Mouse (Mus musculus) NIH3T3 (cell line): Measurements from ENCODE around the gene Siglecg.
"Not testable (repeated sequence)": the region's sequence is repeated elsewhere in the genome, so short reads cannot be mapped to it uniquely, and the experiment has no call there.

ENCODE experiments used
- DNase-seq: peaks from one replicate; pipeline ENCODE4 v3.0.0-alpha.2; 2012; ENCODE audit warnings: low read depth

Gene Siglecg

DNA sequence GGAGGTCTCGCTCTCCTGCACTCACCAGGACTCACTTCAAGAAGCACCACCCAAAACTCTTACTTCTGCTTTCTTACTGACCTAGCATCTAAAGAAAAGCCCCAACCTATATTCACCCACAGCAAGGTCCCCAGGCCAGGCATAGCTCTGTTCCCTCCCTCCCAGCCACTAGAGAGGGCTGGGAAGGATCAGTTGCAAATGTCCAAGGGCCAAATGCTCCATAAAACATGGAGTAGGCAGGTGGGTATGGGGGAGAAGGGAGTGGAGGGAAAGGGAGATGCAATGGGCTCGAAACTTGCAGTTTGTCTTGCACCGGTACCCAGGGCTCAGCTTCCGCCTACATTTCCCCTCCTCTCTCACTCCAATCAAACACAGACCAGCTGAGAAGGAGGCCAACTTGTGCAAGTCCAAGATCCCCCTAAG, at the start of gene Siglecg:
Gene Siglecg (plus strand): TSS at position 74 of the 423 bp plus-strand sequence.
- no peak for DNase-seq

DNA sequence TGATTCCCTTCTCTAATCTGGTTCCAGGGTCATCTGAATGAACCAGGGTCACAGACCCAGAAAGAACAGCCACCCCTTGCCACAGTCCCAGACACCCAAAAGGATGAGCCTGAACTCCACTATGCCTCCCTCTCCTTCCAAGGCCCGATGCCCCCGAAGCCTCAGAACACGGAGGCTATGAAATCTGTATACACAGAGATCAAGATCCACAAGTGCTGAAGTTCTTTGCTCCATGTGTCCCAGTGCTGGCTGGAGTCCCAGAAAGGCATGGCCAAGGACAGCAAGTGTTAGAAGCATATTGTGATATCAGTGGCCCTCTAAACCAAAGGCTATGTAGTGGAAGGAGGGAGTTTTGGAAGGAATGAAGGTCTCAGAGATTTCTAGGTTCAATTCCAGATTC, 49.4 kb upstream of the Siglecg start:
- no peak for DNase-seq

DNA sequence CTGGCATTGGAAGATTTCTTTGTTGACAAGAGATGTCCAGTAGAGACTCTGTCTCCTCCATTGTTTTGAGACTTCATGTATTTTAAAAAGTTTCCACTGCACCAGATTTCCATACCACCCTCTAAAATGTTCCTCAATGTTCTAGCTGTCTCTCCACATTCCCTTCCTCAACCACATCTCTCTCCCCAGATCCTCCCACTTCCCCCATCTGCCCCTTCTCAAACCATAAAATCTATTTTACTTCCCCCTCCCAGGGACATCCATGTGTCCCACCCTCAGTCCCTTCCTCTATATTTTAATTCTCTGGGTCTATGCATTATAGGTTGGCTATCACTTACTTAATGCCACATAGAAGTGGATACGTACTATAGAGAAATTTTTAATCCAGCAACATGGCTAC, 46.6 kb upstream of the Siglecg start:
- no peak for DNase-seq

DNA sequence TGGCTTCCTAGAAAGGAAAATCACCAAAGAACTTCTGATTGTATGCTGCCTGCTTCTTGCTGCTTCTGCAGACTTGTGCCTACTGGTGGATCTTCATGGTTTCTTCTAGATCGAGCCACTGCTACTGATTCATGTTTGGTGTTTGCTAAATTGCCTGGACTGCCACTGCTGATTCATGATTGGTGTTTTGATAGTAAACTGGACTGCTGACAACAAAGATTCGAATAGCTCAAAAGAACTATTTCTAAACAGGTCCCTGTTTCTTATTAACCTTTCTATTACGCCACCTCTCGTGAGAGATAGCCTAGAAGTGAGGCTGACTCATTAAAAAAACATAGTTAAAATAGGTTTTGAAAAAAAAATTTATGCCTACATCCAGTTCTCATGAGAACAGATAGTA, 46.0 kb upstream of the Siglecg start:
- peak; percentile 74 for DNase-seq

DNA sequence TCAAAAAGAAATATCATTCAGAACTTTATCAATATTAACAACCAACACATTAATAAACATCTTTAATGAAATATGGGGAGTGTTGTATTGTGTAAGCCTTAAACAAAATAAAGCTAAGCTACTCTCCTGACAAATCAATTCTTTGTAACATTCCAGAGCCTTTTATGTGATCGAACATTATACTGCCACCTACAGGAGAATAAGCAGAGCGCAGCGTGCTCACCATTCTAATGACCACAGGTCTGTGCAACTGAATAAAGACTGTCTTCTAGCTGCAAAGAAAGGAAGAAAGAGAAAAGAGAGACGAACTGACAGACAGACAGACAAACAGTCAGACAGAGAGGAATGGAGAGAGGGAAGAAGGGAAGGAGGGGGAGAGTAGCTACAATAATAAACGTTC, 29.8 kb upstream of the Siglecg start:
- peak; percentile 82 for DNase-seq

DNA sequence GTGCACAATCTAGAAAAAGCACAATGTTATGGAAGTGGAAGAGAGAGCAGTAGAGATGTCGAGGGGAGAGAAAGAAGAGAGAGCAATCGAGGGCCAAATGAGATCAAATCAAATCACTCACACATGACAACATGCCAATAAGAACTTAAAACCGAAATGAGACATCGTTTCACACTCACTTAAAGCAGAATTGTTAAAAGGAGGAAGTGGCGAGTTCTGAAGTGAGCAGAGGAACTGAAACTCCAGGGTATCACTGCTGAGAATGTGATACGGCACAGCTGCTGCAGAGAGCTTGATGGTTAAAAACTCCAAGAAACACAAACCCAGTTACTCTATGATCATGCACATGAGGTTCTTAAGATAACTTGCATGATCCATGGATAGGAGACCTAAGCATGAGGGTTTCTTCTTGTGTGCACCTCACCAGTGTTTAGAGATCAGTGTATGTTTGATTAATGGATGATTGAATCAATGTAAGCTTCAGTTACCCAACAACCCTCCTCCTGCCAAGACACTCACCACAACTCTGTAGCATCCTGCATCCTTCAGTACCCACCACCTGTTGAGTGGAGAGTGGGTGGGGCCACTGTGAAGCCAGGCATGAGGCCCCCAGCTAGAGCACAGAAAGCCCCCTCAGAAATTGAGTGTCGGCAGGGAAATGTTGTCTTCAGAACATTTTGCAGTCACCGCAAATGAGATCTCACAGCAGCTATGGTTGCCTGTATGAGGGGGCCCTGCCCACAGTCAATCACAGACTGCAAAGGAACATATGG, 15.5 kb upstream of the Siglecg start:
- DNase-seq, result no peak

DNA sequence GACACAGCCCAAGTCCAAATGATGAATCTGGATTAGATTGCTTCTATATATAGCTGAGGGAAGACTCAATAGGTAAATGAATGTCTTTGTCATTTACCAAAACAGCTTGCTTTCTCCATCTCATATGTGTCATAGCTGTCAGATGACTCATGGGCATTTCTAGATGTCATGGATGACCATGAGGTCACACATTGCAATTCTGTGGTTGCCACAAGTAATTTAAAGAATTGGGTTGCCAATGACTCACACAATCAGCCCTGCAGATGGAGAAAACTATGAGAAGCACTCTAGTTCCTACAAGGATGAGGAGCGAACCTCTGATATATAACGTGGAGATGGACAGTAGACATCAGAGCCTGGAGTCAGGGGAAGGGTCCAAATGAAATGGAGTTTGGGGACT, 8.5 kb upstream of the Siglecg start:
- peak; percentile 90 for DNase-seq

DNA sequence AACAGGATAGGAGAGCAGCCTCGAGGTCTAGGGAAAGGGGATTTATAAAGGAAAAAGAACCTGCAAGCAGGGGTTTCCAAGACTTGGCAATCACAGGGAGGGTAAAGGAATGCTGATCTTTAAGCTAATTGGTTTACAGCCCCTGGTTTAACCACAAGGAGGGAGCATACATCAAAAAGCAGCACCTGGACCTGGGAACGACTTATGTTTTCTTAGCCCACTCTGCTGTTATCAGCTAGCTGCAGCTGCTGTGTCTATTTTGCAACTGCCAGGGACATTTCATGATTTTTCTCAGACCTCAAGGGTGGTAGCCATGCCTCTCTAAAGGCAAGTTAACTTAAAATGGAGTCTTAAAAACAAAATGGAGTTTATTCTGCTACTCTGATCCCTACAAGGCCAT, 5.3 kb upstream of the Siglecg start:
- no peak for DNase-seq

DNA sequence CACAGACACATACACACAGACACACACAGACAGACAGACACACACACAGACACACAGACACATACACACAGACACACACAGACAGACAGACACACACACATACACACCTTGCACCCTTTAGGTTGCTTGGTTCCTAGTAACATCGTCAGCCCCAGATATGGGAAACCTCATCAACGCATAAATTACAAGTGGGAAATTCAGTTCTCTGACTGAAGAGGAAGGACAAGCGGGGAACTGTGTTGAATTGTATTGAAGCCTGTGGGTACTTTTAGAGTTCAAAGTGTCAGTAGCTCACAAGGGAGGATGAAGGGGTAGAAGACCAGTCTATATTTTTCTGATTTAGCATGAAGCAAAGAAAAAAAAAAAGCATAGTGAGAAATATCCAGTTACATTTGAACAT, 431 bp upstream of the Siglecg start:
- DNase-seq, result no peak

DNA sequence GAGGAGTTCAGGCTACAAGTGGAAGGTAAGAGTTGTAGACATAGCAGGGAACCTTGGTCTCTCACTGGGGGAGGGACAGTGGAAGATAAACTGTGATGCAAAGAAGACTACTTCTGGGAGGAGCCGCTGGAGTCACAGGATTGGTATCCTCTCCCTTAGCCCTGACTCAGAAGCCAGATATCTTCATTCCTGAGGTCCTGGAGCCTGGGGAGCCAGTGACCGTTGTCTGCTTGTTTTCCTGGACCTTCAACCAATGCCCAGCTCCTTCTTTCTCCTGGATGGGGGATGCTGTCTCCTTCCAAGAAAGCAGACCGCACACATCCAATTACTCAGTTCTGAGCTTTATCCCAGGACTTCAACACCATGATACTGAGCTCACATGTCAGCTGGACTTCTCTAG, 1.1 kb downstream of the Siglecg start:
- peak; percentile 69 for DNase-seq

DNA sequence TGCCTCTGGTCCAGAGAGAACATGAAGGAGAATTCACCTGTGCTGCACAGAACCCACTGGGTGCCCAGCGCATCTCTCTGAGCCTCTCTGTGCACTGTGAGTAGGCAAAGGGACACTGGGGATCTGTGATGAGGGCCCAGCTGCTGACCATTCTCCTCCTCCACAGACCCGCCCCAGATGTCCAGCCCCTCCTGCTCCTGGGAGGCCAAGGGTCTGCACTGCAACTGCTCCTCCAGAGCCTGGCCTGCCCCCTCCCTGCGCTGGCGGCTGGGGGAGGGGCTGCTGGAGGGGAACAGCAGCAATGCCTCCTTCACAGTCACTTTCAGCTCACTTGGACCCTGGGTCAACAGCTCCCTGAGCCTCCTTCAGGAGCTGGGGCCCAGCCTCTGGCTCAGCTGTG, 3.7 kb downstream of the Siglecg start:
- DNase-seq, result not testable (repeated sequence)

DNA sequence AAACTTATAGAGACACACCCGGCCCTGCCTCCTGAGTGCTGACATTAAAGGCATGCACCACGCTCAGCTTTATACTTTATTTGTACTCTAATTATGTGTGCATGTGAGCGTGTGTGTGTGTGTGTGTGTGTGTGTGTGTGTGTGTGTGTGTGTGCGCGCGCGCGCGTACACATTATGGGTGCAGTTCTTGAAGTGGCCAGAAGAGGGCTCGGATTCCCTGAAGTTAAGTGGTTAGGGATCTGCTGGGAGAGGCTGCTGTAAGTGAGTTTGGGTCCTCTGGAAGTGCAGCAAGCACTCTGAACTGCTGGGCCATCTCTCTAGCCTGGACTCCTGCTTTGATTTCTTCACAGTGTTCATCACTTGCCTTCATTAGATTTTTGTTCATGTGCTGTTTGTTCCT, 9.3 kb downstream of the Siglecg start:
- DNase-seq, result no peak

DNA sequence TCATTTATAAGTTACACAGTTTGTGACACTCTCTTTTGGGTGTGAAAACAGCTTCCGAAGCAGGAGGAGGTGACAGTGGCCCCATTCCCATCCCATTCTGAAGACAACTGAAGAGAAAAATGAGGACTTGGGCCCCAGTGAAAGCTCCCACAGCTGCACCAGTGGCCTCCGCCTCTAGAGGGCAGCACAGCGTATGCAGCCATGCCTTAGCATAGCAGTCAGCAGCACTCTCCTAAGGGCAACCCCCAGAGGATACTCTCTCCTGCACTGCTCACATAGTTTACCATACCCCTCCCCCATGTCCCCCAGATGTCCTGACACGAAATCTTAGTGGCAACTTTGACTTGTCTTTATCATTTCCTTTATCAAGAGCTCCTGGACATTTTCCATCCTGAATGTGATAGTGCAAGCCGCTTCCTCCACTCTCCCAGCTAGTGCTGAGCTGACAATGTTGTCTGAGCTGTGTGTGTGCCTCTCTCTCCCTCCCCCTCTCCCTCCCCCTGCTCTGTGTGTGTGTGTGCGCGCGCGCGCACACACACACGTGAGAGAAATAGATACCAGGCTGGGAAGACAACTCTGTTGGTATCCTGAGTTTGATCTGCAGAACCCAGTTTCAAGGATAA, 15.1 kb downstream of the Siglecg start:
- peak; percentile 93 for DNase-seq

DNA sequence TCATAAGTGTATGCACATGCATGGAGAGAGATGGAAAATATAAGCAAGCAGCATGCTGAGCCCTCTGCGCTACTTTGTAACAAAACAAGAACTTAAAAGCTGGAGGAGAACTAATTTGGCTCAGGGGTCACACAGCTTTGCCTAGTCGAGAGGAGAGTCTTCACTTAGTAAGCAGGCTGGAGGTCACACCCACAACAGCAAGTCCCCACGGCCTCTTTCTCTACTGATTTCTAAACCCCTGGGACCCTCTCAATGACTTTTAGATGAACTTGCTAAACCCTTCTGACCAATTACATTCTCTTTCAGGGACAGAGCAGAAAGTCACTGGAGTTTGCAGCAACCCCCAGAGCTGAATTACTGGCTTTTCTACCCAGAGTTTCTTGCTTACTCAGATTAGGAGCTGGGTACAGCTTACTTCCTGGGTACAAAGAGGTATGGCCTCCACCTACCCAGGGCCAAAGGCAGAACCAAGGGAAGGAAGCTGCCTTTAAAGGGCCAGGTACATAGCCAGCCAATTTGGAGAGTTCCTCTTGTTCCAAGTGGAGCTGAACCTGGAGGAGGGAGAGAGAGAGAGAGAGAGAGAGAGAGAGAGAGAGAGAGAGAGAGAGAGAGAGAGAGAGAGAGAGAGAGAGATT, 16.1 kb downstream of the Siglecg start:
- DNase-seq, result no peak

DNA sequence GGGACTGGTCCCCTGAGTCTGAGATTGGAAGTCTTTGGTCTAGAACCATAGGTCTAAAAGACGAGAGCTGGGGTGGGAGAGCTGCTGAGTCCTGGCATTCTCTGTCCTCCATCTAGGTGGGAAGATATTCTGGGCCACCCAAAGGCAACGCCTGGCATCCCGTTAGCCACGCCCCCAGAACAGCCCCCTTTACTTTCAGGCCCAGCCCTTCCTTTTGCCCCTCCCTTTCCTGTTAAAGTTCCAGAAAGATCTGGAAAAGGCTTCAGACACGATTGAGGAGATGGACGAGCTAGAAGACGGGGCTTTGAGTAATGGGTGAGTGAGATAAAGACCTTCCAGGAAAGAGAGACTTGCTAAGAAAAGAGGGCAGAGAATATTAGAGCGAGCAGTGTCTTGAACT, 19.4 kb downstream of the Siglecg start, which contains the start of gene Lim2:
Gene Lim2 (plus strand): TSS at position 265 of the 400 bp plus-strand sequence.
- no peak for DNase-seq

DNA sequence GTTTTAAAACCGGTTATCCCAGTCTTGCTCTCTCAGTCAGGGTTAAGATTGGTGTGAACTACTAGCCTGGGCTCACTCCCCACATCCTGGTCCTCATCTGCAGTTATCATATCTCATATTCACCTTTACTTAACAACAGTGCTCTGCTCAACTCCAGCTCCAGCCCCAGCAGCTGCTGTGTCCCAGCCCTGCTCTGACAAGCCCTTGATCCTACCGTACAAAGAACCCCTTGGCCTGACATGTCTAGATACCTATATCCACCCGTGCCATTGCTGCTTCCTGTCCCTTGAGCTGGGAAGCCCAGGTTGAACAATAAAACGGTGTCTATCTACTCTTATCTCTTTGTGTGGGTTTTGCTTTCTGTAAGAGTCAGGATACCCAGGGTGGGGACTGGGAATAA, 21.5 kb downstream of the Siglecg start:
- no peak for DNase-seq

DNA sequence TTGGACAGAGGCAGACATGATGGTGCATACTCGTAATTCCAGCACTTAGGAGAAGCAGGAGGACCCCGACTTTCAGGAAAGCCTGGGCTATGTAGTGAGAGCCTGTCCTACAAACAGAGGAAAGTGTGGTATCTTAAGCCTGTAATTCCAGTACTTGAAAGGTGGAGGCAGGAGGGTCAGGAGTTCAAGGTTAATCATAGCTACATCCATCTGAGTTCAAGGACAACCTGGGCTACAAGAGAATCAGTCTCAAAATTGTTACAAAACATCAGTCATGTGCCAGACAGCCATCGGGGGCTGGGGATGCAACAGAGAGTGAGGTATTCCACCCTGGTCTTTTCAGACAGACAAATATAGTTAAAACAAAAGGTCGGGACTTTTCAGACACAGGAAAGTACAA, 24.9 kb downstream of the Siglecg start:
- no peak for DNase-seq

DNA sequence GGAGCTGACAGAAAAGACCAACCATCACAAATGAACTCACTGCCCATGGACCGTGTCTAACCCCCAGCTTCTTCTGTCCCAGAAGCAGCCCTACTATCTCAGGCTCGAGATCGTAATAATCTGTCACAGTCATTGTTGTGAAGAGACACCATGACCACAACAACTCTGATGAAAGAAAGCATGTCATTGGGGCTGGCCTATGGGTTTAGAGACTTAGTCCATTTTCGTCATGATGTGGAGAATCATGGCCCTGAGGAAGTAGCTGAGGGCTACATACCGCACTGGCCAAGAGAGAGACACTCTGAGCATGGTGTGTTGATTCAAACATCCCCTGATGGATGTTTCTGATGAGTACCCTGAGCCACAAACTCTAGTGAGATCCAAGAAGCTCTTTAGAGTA, 26.7 kb downstream of the Siglecg start:
- DNase-seq, result no peak

DNA sequence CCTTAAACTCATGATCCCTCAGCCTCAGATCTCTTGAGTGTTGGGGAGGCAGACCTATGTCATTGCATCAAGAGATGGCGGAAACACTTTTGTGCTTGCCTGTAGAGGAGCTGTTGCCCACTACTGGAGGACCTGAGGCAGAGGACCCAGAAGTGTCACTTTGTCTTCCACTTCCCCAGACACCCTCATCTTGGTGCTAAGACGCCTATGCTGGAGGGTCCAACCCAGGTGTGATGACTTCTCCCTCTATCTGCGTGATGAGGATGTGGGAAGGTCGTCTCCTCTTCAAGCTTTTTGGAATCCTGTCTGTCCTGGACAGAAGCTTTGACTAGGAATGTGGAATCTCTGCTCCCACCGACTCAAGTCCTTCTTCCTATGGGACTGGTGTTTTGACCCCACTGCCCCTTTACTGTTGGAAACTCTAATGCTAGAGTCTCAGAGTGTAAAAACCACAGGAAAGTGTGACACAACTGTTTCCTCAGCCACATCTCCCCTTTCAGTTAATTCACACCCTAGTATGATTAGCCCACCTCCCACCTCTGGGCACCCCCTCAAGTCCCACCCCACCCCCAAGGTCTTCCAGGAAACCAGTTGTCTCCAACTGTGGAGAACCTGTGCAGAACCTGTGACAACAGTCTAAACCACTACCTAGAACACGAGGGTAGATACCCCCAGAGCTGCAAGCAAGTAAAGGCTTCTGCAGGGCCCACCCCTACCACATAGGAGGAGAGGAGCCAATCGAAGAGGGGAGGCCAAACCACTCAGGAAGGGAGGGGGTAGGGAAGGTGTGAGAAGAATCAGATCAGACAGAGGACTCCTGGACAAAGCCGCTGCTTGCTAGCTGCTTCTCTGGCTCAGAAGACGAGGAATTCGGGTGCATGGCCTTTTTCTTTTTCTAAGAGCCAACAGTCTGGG, 28.6 kb downstream of the Siglecg start, which contains the start of gene Nkg7:
Gene Nkg7 (plus strand): TSS at position 733 of the 915 bp plus-strand sequence.
- DNase-seq, result no peak

DNA sequence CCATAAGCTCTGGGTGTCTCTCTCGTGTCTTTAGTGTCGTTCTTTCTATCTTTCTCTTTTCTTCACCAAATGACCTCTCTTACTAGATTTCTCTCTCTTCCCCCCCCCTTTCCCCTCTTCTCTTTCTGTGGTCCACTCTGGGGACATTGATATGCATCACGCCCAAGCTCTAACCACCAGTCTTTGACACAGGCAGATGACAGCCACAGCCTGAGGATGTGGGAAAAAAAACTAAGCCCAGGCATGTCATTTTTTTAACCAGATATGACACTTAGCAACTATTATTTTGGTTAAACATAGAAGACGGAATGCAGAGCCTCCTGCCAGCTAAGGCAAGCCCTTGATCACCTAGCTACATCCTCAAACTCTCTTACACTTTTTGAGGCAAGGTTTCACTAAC, 30.6 kb downstream of the Siglecg start:
- DNase-seq, result no peak

DNA sequence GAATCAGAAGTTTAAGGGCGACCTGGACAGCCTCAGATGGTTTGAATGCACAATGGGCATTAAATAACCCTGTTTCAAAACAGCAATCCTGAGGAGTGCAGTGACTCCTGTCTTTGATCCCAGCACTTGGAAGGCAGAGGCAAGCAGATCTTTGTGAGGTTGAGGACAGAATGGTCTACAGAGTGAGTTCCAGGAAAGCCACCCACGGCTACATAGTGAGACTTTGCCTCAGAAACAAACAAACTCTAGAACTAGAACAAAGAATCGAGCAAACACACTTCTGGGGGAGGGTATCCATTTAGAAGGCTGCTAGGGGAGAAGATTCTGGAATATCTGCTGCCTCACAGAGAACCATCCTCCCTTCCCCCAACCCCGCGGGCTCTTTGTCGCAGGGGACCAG, 32.5 kb downstream of the Siglecg start, which contains the start of gene Cldnd2:
Gene Cldnd2 (plus strand): TSS at position 301 of the 400 bp plus-strand sequence.
- no peak for DNase-seq

DNA sequence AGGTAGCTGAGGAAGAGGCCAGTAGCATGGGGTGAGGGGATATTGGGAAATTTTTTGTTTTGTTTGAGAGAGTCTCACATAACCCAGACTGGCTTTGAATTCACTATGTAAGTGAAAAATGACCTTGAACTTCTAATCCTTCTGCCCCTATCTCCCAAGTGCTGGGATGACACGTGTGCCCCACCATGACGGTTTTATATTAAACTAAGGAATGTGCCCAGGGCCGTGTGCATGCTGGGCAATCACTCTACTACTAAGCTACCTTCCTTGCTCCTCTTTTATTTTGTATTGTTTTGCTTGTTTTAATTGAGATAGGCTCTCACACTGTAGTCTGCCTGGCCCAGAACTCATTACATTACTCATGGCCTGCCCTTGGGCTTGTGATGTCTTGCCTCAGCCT, 33.1 kb downstream of the Siglecg start:
- no peak for DNase-seq
